Mouse (Mus musculus) embryonic fibroblast, embryonic 13.5 days (primary cell): ENCODE results near the gene Slc25a33.

Experiments used
- CTCF ChIP-seq: IDR thresholded peaks from 2 replicates; pipeline ENCODE4 v1.5.1; 2011; ENCODE audit warnings: mild to moderate bottlenecking, control low read depth, low read length, moderate library complexity, borderline replicate concordance; ENCODE audit not compliant: insufficient read depth
- POLR2A ChIP-seq: IDR thresholded peaks from 2 replicates; pipeline ENCODE4 v1.6.1; 2011; ENCODE audit warnings: low read depth, mild to moderate bottlenecking, control low read depth, low read length, moderate library complexity

GRCm38 (mm10) chr4:149797220-149797610, 23.1 kb upstream of the Slc25a33 start:
- TF ChIP-seq CTCF (no peak), POLR2A (no peak)
